Mouse (Mus musculus) kidney, embryonic 15.5 days (tissue): ENCODE measurements around the gene Ube2i. TPM values are rescaled to one million over a fixed set of nuclear protein-coding genes. Genes with fewer than 3 reads are reported as not detected.
"Not testable (repeated sequence)": the region's sequence is repeated elsewhere in the genome, so short reads cannot be mapped to it uniquely, and the experiment has no call there.

ENCODE experiments used
- ATAC-seq: fragments of 200-750 bp; cut with Nextera tagmentation; replicated peaks from 2 replicates; pipeline ENCODE4 v1.8.0; 2017; ENCODE audit warnings: moderate TSS enrichment; ENCODE audit not compliant: low FRiP score
- H3K27ac ChIP-seq: fragments of 300-500 bp; sonication (generic); 2 replicates; pipeline ENCODE4 v1.5.1; 2015; ENCODE audit warnings: mild to moderate bottlenecking, inconsistent platforms
- H3K27me3 ChIP-seq: fragments of 300-500 bp; sonication (generic); 2 replicates; pipeline ENCODE4 v1.6.1; 2015; ENCODE audit warnings: inconsistent platforms
- H3K36me3 ChIP-seq: fragments of 300-500 bp; sonication (generic); 2 replicates; pipeline ENCODE4 v1.6.1; 2015; ENCODE audit warnings: inconsistent platforms
- H3K4me1 ChIP-seq: fragments of 300-500 bp; sonication (generic); 2 replicates; pipeline ENCODE4 v1.6.1; 2015; ENCODE audit warnings: inconsistent platforms
- H3K4me2 ChIP-seq: fragments of 300-500 bp; sonication (generic); 2 replicates; pipeline ENCODE4 v1.6.1; 2015; ENCODE audit warnings: moderate library complexity, mild to moderate bottlenecking, inconsistent platforms
- H3K4me3 ChIP-seq: fragments of 300-500 bp; sonication (generic); replicated peaks from 2 replicates; pipeline ENCODE4 v1.5.1; 2015; ENCODE audit warnings: mild to moderate bottlenecking, inconsistent platforms
- H3K9ac ChIP-seq: fragments of 300-500 bp; sonication (generic); 2 replicates; pipeline ENCODE4 v1.6.1; 2015; ENCODE audit warnings: mild to moderate bottlenecking, inconsistent platforms
- H3K9me3 ChIP-seq: fragments of 300-500 bp; sonication (generic); replicated peaks from 2 replicates; pipeline ENCODE4 v1.6.1; 2016; ENCODE audit warnings: inconsistent platforms
- WGBS: fragments of 180-500 bp; shearing (Covaris S2); methylation state at CpG from one replicate; pipeline ENCODE4 v1.1.7; 2015; ENCODE audit warnings: mixed read lengths; 5-methylcytosine and 5-hydroxymethylcytosine counted together
- microRNA-seq: library from miRNA; unstranded; fragments of <30 nt; microRNA quantifications from one replicate; pipeline ENCODE4, GENCODE M21; 2016
- polyA plus RNA-seq: library from polyadenylated mRNA; unstranded; fragments of >200 nt; fragmentation: Nextera tagmentation; extraction: Ambion mirVana; gene quantifications from 2 replicates; pipeline ENCODE4 v1.2.1, GENCODE M21; 2015

Ube2i gene
- polyA plus RNA-seq, 1 experiment from 2014 or later: 677 TPM

- ATAC-seq: no peak
- H3K27me3 ChIP-seq: no peaks in the 10 kb centered on the region
- H3K9ac ChIP-seq: no peak overlapping the region
- no peak overlapping the region for H3K27ac ChIP-seq
- H3K4me3 ChIP-seq: no peak overlapping the region
- no peak overlapping the region for H3K4me2 ChIP-seq
- peaks cover 47% of the 10 kb centered on the region for H3K36me3 ChIP-seq
- H3K4me1 ChIP-seq: peaks cover 12% of the 10 kb centered on the region
- no peaks in the 10 kb centered on the region for H3K9me3 ChIP-seq
- 89% methylated on average over 7 of the region's 7 CpGs for WGBS
Observed at GRCm38 (mm10) chr17:25224586-25225222, 49.7 kb downstream of the Ube2i start.

GRCm38 (mm10) chr17:25222951-25223601 lies 51.3 kb downstream of the Ube2i start:
- H3K36me3 ChIP-seq: peaks cover 46% of the 10 kb centered on the region
- 0 out of 2 replicates have a peak overlapping the region, but pooled peaks have one; percentile 14 for H3K27ac ChIP-seq
- 57% methylated on average over 6 of the region's 6 CpGs for whole genome bisulfite sequencing
- ATAC-seq: no peak
- H3K9ac ChIP-seq: no peak overlapping the region
- no peaks in the 10 kb centered on the region for H3K9me3 ChIP-seq
- H3K4me2 ChIP-seq: peak overlapping the region; percentile 80
- H3K27me3 ChIP-seq: no peaks in the 10 kb centered on the region
- peaks cover 12% of the 10 kb centered on the region for H3K4me1 ChIP-seq
- peak overlapping the region; percentile 47 for H3K4me3 ChIP-seq

GRCm38 (mm10) chr17:25222504-25222940 lies 51.9 kb downstream of the Ube2i start:
- H3K9ac ChIP-seq, H3K9me3 ChIP-seq, H3K27me3 ChIP-seq: not testable (repeated sequence)
- peaks cover 12% of the 10 kb centered on the region for H3K4me1 ChIP-seq
- peaks cover 46% of the 10 kb centered on the region for H3K36me3 ChIP-seq
- H3K27ac ChIP-seq: 0 out of 2 replicates have a peak overlapping the region, but pooled peaks have one; percentile 14
- H3K4me3 ChIP-seq: peak overlapping the region; percentile 47
- 18% methylated on average over 14 of the region's 28 CpGs for WGBS
- H3K4me2 ChIP-seq: peak overlapping the region; percentile 80
- ATAC-seq: peak; percentile 80

- Histone ChIP-seq H3K27me3 (no peaks in the 10 kb centered on the region), H3K9ac (peak overlapping the region; percentile 35), H3K9me3 (no peaks in the 10 kb centered on the region), H3K4me3 (peak overlapping the region; percentile 47), H3K27ac (0 out of 2 replicates have a peak overlapping the region, but pooled peaks have one; percentile 57), H3K4me2 (peak overlapping the region; percentile 80), H3K36me3 (peaks cover 40% of the 10 kb centered on the region), H3K4me1 (peaks cover 12% of the 10 kb centered on the region)
- peak; percentile 90 for ATAC-seq
- 1% methylated on average over 25 of the region's 30 CpGs for WGBS
Observed at GRCm38 (mm10) chr17:25221821-25222503, 52.5 kb downstream of the Ube2i start.

GRCm38 (mm10) chr17:25220746-25221145 lies 53.7 kb downstream of the Ube2i start:
- no peak for ATAC-seq
- no peak overlapping the region for H3K4me3 ChIP-seq
- no peak overlapping the region for H3K9ac ChIP-seq
- peaks cover 39% of the 10 kb centered on the region for H3K36me3 ChIP-seq
- no peak overlapping the region for H3K4me2 ChIP-seq
- H3K27ac ChIP-seq: no peak overlapping the region
- H3K27me3 ChIP-seq: no peaks in the 10 kb centered on the region
- no peaks in the 10 kb centered on the region for H3K9me3 ChIP-seq
- 80% methylated on average over 1 of the region's 1 CpGs for WGBS
- H3K4me1 ChIP-seq: peaks cover 12% of the 10 kb centered on the region

- Histone ChIP-seq H3K27ac (no peak overlapping the region), H3K36me3 (peaks cover 49% of the 10 kb centered on the region), H3K9me3 (no peaks in the 10 kb centered on the region), H3K4me2 (no peak overlapping the region), H3K9ac (no peak overlapping the region), H3K27me3 (no peaks in the 10 kb centered on the region), H3K4me3 (no peak overlapping the region), H3K4me1 (peaks cover 12% of the 10 kb centered on the region)
- WGBS: 90% methylated on average over 15 of the region's 15 CpGs
- ATAC-seq: no peak
Observed at GRCm38 (mm10) chr17:25219492-25220295, 54.7 kb downstream of the Ube2i start.

- Histone ChIP-seq H3K9ac (no peak overlapping the region), H3K4me2 (no peak overlapping the region), H3K4me1 (peaks cover 12% of the 10 kb centered on the region), H3K36me3 (peaks cover 56% of the 10 kb centered on the region), H3K4me3 (no peak overlapping the region), H3K27me3 (no peaks in the 10 kb centered on the region), H3K9me3 (no peaks in the 10 kb centered on the region), H3K27ac (no peak overlapping the region)
- ATAC-seq: no peak
- WGBS: 89% methylated on average over 9 of the region's 9 CpGs
Observed at GRCm38 (mm10) chr17:25218967-25219366, 55.5 kb downstream of the Ube2i start.

- H3K27ac ChIP-seq: no peak overlapping the region
- no peak overlapping the region for H3K4me2 ChIP-seq
- H3K4me3 ChIP-seq: no peak overlapping the region
- no peaks in the 10 kb centered on the region for H3K4me1 ChIP-seq
- no peak overlapping the region for H3K9ac ChIP-seq
- ATAC-seq: no peak
- no peaks in the 10 kb centered on the region for H3K27me3 ChIP-seq
- H3K36me3 ChIP-seq: peaks cover 87% of the 10 kb centered on the region
- H3K9me3 ChIP-seq: no peaks in the 10 kb centered on the region
- 87% methylated on average over 3 of the region's 3 CpGs for WGBS
Observed at GRCm38 (mm10) chr17:25215431-25215830, 59.0 kb downstream of the Ube2i start.

Small RNA genes within 50 kb of the gene (microRNA-seq; reads per million reads assigned to microRNA genes)
- 0.74 reads per million for gene Mir3547

Other genes with a start within 250 kb of the Ube2i start
- gene Tmem204, start 191.0 kb downstream of the Ube2i start, polyA plus RNA-seq: 29.6 and 31.6 TPM in 2 replicates
- gene Telo2, start 158.7 kb downstream of the Ube2i start, polyA plus RNA-seq: 44.4 and 45.3 TPM in 2 replicates
- gene Ptx4, start 153.9 kb downstream of the Ube2i start, polyA plus RNA-seq: 0.16 and 0.24 TPM in 2 replicates
- gene Clcn7, start 141.2 kb downstream of the Ube2i start, polyA plus RNA-seq: 20.7 and 24.6 TPM in 2 replicates
- gene Ccdc154, start 112.2 kb downstream of the Ube2i start, polyA plus RNA-seq: not detected in 2 replicates
- not detected in 2 replicates for gene Gm38655, start 99.2 kb downstream of the Ube2i start, polyA plus RNA-seq
- gene BC003965, start 90.1 kb downstream of the Ube2i start, polyA plus RNA-seq: 33.0 and 35.0 TPM in 2 replicates
- 9.0 and 10.5 TPM in 2 replicates for gene Unkl, start 86.2 kb downstream of the Ube2i start, polyA plus RNA-seq
- 44.4 and 46.4 TPM in 2 replicates for gene Gnptg, start 34.5 kb downstream of the Ube2i start, polyA plus RNA-seq
- 47.0 and 53.4 TPM in 2 replicates for gene Tsr3, start 34.5 kb downstream of the Ube2i start, polyA plus RNA-seq
- 1.1 and 3.9 TPM in 2 replicates for gene Baiap3, start 18.3 kb downstream of the Ube2i start, polyA plus RNA-seq
- 0.40 and 0.55 TPM in 2 replicates for gene Prss34, start 23.8 kb upstream of the Ube2i start, polyA plus RNA-seq
- not detected in 2 replicates for gene Prss28, start 34.0 kb upstream of the Ube2i start, polyA plus RNA-seq
- not detected in 2 replicates for gene Prss29, start 44.0 kb upstream of the Ube2i start, polyA plus RNA-seq
- 0.18 and 0.44 TPM in 2 replicates for gene Tpsab1, start 70.9 kb upstream of the Ube2i start, polyA plus RNA-seq
- gene Tpsb2, start 91.7 kb upstream of the Ube2i start, polyA plus RNA-seq: 1.9 and 2.2 TPM in 2 replicates
- 0.47 and 1.5 TPM in 2 replicates for gene Tpsg1, start 94.7 kb upstream of the Ube2i start, polyA plus RNA-seq
- 2.8 and 3.4 TPM in 2 replicates for gene Cacna1h, start 159.2 kb upstream of the Ube2i start, polyA plus RNA-seq
- gene Tekt4, start 180.0 kb upstream of the Ube2i start, polyA plus RNA-seq: not detected in 2 replicates
- gene Sstr5, start 222.7 kb upstream of the Ube2i start, polyA plus RNA-seq: not detected in 2 replicates